Mouse (Mus musculus): Measurements from ENCODE around the gene Hist4h4. TPM values are rescaled to one million over a fixed set of nuclear protein-coding genes. Genes with fewer than 3 reads are reported as not detected.
A peak's percentile ranks its signal among the peaks of the same experiment; 100 is the strongest.

The Hist4h4 gene
- polyA plus RNA-seq (2012; rRNA removed), result 14.5 and 17.8 TPM in 2 replicates

DNA sequence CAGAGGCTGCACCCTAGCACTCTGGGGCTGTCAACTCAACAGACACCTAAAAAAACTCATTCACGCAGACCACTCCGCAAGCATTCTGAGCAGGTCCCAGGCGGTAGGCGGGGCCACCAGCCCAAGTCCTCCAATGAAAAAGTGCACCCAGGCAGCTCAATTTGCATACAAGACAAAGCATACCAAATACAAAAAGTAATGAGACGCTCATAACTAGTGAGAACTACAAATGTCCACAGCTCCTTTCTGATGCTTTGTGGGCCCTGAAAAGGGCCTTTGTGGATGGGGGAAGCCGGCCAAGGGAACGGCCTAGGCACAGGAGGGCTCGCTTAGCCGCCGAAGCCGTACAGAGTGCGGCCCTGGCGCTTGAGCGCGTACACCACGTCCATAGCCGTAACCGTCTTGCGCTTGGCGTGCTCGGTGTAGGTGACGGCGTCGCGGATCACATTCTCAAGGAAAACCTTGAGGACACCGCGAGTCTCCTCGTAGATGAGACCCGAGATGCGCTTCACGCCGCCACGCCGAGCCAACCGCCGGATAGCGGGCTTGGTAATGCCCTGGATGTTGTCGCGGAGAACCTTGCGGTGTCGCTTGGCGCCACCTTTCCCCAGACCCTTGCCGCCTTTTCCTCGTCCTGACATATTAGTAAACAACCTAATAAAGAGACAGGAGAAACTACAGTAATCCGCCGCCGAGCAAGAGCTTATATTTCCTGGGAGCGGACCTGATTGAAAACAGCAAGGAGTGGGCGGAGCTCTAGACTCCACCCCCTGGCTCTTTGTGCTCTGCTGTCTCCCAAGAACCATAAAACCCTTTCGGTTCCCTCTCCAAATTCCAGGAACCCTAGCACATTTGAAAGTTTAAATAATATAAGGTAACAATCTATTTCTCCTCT is at the start of gene Hist4h4:
Gene Hist4h4 (minus strand): TSS at position 677 of the 895 bp plus-strand sequence.
- TF ChIP-seq CTCF (IDR thresholded peaks at IDR 0.05; ENCODE audit: borderline replicate concordance, control insufficient read depth, extremely low read depth, insufficient read depth, low read length, poor library complexity) (peak; percentile 36; the same call in 1 of the 2 replicates), POLR2A (IDR thresholded peaks at IDR 0.05; ENCODE audit: control insufficient read depth, extremely low read depth, insufficient read depth, low read length, poor library complexity) (peak; percentile 95)
- peak within 1 kb of the TSS; percentile 72 for H3K4me3 ChIP-seq (ENCODE audit: control insufficient read depth, insufficient read depth, low read length)
- no peaks in the 10 kb centered on the region for H3K36me3 ChIP-seq (ENCODE audit: control insufficient read depth, insufficient read depth, low read length)
- under 1% methylated on average over 50 of the region's 50 CpGs for WGBS
- H3K27ac ChIP-seq (ENCODE audit: control insufficient read depth, insufficient read depth, low read length), result peak within 1 kb of the TSS; percentile 99
- H3K4me1 ChIP-seq (replicated peaks; ENCODE audit: control insufficient read depth, insufficient read depth, low read length), result peaks cover 8% of the 10 kb centered on the region
- peak; percentile 95 for DNase-seq
- no peaks in the 10 kb centered on the region for H3K27me3 ChIP-seq (ENCODE audit: control insufficient read depth, insufficient read depth, low read length)

DNA sequence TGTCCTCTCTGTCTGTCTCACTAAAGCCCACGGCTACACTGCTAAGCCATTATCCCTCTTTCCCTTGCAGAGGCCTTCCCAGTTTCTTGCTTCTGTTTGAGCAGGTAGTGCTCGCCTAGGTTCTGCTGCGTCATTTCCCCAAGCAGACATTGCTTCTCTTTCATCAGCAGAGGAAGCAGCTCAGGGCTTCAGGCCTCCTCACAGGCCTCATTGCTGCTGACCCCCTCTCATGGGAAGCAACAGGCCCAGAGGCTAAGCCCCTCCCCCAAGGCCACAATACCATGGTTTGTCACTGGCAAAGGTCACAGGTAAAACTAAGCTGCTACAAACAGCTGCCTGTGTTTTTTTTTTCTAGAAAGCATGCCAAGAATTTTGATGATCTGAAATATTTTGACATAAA is 48.5 kb upstream of the Hist4h4 start:
- Histone ChIP-seq H3K27ac (ENCODE audit: control insufficient read depth, insufficient read depth, low read length) (peak overlapping the region; percentile 54), H3K4me1 (replicated peaks; ENCODE audit: control insufficient read depth, insufficient read depth, low read length) (peaks cover 52% of the 10 kb centered on the region), H3K36me3 (ENCODE audit: control insufficient read depth, insufficient read depth, low read length) (no peaks in the 10 kb centered on the region), H3K4me3 (ENCODE audit: control insufficient read depth, insufficient read depth, low read length) (no peak overlapping the region), H3K27me3 (ENCODE audit: control insufficient read depth, insufficient read depth, low read length) (no peaks in the 10 kb centered on the region)
- DNase-seq, result peak; percentile 42
- 28% methylated on average over 3 of the region's 3 CpGs for WGBS
- TF ChIP-seq POLR2A (IDR thresholded peaks at IDR 0.05; ENCODE audit: control insufficient read depth, extremely low read depth, insufficient read depth, low read length, poor library complexity), result no peak
- TF ChIP-seq CTCF (IDR thresholded peaks at IDR 0.05; ENCODE audit: borderline replicate concordance, control insufficient read depth, extremely low read depth, insufficient read depth, low read length, poor library complexity), result no peak

DNA sequence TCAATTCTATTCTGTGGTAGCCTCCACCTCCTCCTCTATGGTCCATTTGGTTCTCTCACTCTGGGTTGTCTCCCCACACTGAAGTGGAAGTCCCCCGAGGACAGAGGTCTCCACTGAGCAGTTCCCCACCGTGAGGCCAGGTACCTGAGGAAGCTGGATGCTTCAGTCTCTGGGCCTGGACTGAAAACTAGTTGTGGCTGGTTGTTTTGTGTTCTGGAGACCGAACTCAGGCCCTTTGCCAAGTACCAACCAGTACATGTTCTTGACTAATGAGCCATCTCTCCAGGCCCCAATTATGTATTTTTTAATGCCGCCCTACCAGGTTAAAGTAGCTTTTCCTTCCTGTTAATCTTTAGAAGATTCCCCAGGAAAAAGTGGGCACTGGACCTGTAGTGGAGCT is 48.1 kb upstream of the Hist4h4 start:
- H3K4me1 ChIP-seq (replicated peaks; ENCODE audit: control insufficient read depth, insufficient read depth, low read length), result peaks cover 48% of the 10 kb centered on the region
- DNase-seq, result no peak
- no peak overlapping the region for H3K4me3 ChIP-seq (ENCODE audit: control insufficient read depth, insufficient read depth, low read length)
- H3K27me3 ChIP-seq (ENCODE audit: control insufficient read depth, insufficient read depth, low read length), result no peaks in the 10 kb centered on the region
- WGBS, result 72% methylated on average over 4 of the region's 4 CpGs
- TF ChIP-seq CTCF (IDR thresholded peaks at IDR 0.05; ENCODE audit: borderline replicate concordance, control insufficient read depth, extremely low read depth, insufficient read depth, low read length, poor library complexity) (no peak), POLR2A (IDR thresholded peaks at IDR 0.05; ENCODE audit: control insufficient read depth, extremely low read depth, insufficient read depth, low read length, poor library complexity) (no peak)
- H3K36me3 ChIP-seq (ENCODE audit: control insufficient read depth, insufficient read depth, low read length), result no peaks in the 10 kb centered on the region
- peak overlapping the region; percentile 54 for H3K27ac ChIP-seq (ENCODE audit: control insufficient read depth, insufficient read depth, low read length)

GRCm38 (mm10) chr6:136850267-136850666 is 46.1 kb upstream of the Hist4h4 start:
- H3K27me3 ChIP-seq (ENCODE audit: control insufficient read depth, insufficient read depth, low read length), result no peaks in the 10 kb centered on the region
- H3K4me3 ChIP-seq (ENCODE audit: control insufficient read depth, insufficient read depth, low read length), result no peak overlapping the region
- no peak overlapping the region for H3K27ac ChIP-seq (ENCODE audit: control insufficient read depth, insufficient read depth, low read length)
- 75% methylated on average over 6 of the region's 6 CpGs for WGBS
- H3K4me1 ChIP-seq (replicated peaks; ENCODE audit: control insufficient read depth, insufficient read depth, low read length), result peaks cover 34% of the 10 kb centered on the region
- no peaks in the 10 kb centered on the region for H3K36me3 ChIP-seq (ENCODE audit: control insufficient read depth, insufficient read depth, low read length)
- no peak for TF ChIP-seq CTCF (IDR thresholded peaks at IDR 0.05; ENCODE audit: borderline replicate concordance, control insufficient read depth, extremely low read depth, insufficient read depth, low read length, poor library complexity)
- TF ChIP-seq POLR2A (IDR thresholded peaks at IDR 0.05; ENCODE audit: control insufficient read depth, extremely low read depth, insufficient read depth, low read length, poor library complexity), result no peak
- no peak for DNase-seq

DNA sequence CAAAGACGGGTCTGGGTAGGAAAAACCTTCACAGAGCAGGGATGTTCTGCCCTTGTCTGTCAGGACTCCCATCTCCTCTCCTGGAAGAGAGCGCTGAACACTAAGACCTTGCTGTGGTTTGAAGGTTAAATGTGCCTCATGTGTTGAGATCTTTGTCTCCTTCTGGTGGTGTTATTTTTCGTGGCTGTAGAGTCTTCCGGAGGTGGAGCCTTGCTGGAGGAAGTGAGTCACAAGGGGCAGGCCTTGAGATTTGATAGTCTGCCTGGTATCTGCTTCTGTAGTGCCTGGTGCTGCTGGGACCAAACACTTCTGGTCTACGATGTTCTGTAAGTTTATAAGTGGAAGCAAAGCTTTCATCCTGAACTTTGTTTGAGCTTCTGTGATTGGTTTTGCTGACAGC is 44.8 kb upstream of the Hist4h4 start:
- 80% methylated on average over 5 of the region's 5 CpGs for WGBS
- no peaks in the 10 kb centered on the region for H3K36me3 ChIP-seq (ENCODE audit: control insufficient read depth, insufficient read depth, low read length)
- no peaks in the 10 kb centered on the region for H3K27me3 ChIP-seq (ENCODE audit: control insufficient read depth, insufficient read depth, low read length)
- H3K4me1 ChIP-seq (replicated peaks; ENCODE audit: control insufficient read depth, insufficient read depth, low read length), result peaks cover 26% of the 10 kb centered on the region
- DNase-seq, result no peak
- TF ChIP-seq CTCF (IDR thresholded peaks at IDR 0.05; ENCODE audit: borderline replicate concordance, control insufficient read depth, extremely low read depth, insufficient read depth, low read length, poor library complexity) (no peak), POLR2A (IDR thresholded peaks at IDR 0.05; ENCODE audit: control insufficient read depth, extremely low read depth, insufficient read depth, low read length, poor library complexity) (no peak)
- H3K4me3 ChIP-seq (ENCODE audit: control insufficient read depth, insufficient read depth, low read length), result no peak overlapping the region
- no peak overlapping the region for H3K27ac ChIP-seq (ENCODE audit: control insufficient read depth, insufficient read depth, low read length)

GRCm38 (mm10) chr6:136848399-136848798 is 44.2 kb upstream of the Hist4h4 start:
- H3K4me1 ChIP-seq (replicated peaks; ENCODE audit: control insufficient read depth, insufficient read depth, low read length), result peaks cover 24% of the 10 kb centered on the region
- H3K27ac ChIP-seq (ENCODE audit: control insufficient read depth, insufficient read depth, low read length), result no peak overlapping the region
- H3K4me3 ChIP-seq (ENCODE audit: control insufficient read depth, insufficient read depth, low read length), result no peak overlapping the region
- WGBS, result 96% methylated on average over 8 of the region's 8 CpGs
- no peak for TF ChIP-seq POLR2A (IDR thresholded peaks at IDR 0.05; ENCODE audit: control insufficient read depth, extremely low read depth, insufficient read depth, low read length, poor library complexity)
- no peak for TF ChIP-seq CTCF (IDR thresholded peaks at IDR 0.05; ENCODE audit: borderline replicate concordance, control insufficient read depth, extremely low read depth, insufficient read depth, low read length, poor library complexity)
- no peak for DNase-seq
- no peaks in the 10 kb centered on the region for H3K27me3 ChIP-seq (ENCODE audit: control insufficient read depth, insufficient read depth, low read length)
- H3K36me3 ChIP-seq (ENCODE audit: control insufficient read depth, insufficient read depth, low read length), result no peaks in the 10 kb centered on the region

All from thymus, adult 2 months (tissue).